Mouse (Mus musculus) heart, embryonic 12.5 days (tissue): ENCODE measurements around the gene Iqcb1. TPM values are rescaled to one million over a fixed set of nuclear protein-coding genes. Genes with fewer than 3 reads are reported as not detected.

Experiments used
- ATAC-seq: fragments of 200-750 bp; cut with Nextera tagmentation; 2 replicates; pipeline ENCODE4 v1.8.0; 2017; ENCODE audit warnings: moderate TSS enrichment, moderate library complexity; ENCODE audit not compliant: insufficient number of reproducible peaks, low FRiP score
- H3K27ac ChIP-seq: fragments of 300-500 bp; sonication (generic); 2 replicates; pipeline ENCODE4 v1.5.1; 2016; ENCODE audit warnings: mild to moderate bottlenecking, moderate library complexity; ENCODE audit not compliant: poor library complexity, severe bottlenecking
- H3K27me3 ChIP-seq: fragments of 300-500 bp; sonication (generic); replicated peaks from 2 replicates; pipeline ENCODE4 v1.6.1; 2016; ENCODE audit warnings: mild to moderate bottlenecking, moderate library complexity
- H3K36me3 ChIP-seq: fragments of 300-500 bp; sonication (generic); 2 replicates; pipeline ENCODE4 v1.6.1; 2016; ENCODE audit warnings: mild to moderate bottlenecking, moderate library complexity
- H3K4me1 ChIP-seq: fragments of 300-500 bp; sonication (generic); replicated peaks from 2 replicates; pipeline ENCODE4 v1.6.1; 2016; ENCODE audit warnings: mild to moderate bottlenecking
- H3K4me2 ChIP-seq: fragments of 300-500 bp; sonication (generic); 2 replicates; pipeline ENCODE4 v1.6.1; 2016; ENCODE audit warnings: mild to moderate bottlenecking, moderate library complexity
- H3K4me3 ChIP-seq: fragments of 300-500 bp; sonication (generic); 2 replicates; pipeline ENCODE4 v1.5.1; 2016; ENCODE audit warnings: mild to moderate bottlenecking
- H3K9ac ChIP-seq: fragments of 300-500 bp; sonication (generic); 2 replicates; pipeline ENCODE4 v1.6.1; 2016; ENCODE audit warnings: mild to moderate bottlenecking, moderate library complexity
- H3K9me3 ChIP-seq: fragments of 300-500 bp; sonication (generic); replicated peaks from 2 replicates; pipeline ENCODE4 v1.6.1; 2016; ENCODE audit warnings: mild to moderate bottlenecking, moderate library complexity
- WGBS: fragments of 180-500 bp; shearing (Covaris S2); methylation state at CpG from one replicate; pipeline ENCODE4 v1.1.7; 2016; 5-methylcytosine and 5-hydroxymethylcytosine counted together
- polyA plus RNA-seq: library from polyadenylated mRNA; unstranded; fragments of >200 nt; fragmentation: Nextera tagmentation; extraction: Ambion mirVana; gene quantifications from 2 replicates; pipeline ENCODE4 v1.2.1, GENCODE M21; 2016

Gene Iqcb1
- 33.4 and 34.1 TPM in 2 replicates for polyA plus RNA-seq

- WGBS: under 1% methylated on average over 63 of the region's 64 CpGs
- ATAC-seq: peak; percentile 100
- Histone ChIP-seq H3K4me2 (peak within 1 kb of the TSS; percentile 97), H3K9ac (peak within 1 kb of the TSS; percentile 90), H3K27ac (no peak within 1 kb of the TSS), H3K4me3 (peak within 1 kb of the TSS; percentile 89), H3K9me3 (no peaks in the 10 kb centered on the region), H3K4me1 (peaks cover 9% of the 10 kb centered on the region), H3K27me3 (0 out of 2 replicates have a peak, but pooled peaks cover 2% of the 10 kb centered on the region), H3K36me3 (no peaks in the 10 kb centered on the region)
Measured at GRCm38 (mm10) chr16:36828054-36828786, at the start of gene Iqcb1. Gene Iqcb1 (plus strand): TSS chr16:36828385.

- Histone ChIP-seq H3K4me2 (no peak overlapping the region), H3K9ac (no peak overlapping the region), H3K4me1 (no peaks in the 10 kb centered on the region), H3K27me3 (no peaks in the 10 kb centered on the region), H3K27ac (no peak overlapping the region), H3K36me3 (no peaks in the 10 kb centered on the region), H3K4me3 (no peak overlapping the region), H3K9me3 (no peaks in the 10 kb centered on the region)
- WGBS: 89% methylated on average over 2 of the region's 2 CpGs
- no peak for ATAC-seq
Measured at GRCm38 (mm10) chr16:36784146-36784545, 44.0 kb upstream of the Iqcb1 start.

- Histone ChIP-seq H3K9me3 (no peaks in the 10 kb centered on the region), H3K36me3 (no peaks in the 10 kb centered on the region), H3K9ac (no peak within 1 kb of the TSS), H3K27ac (no peak within 1 kb of the TSS), H3K4me1 (no peaks in the 10 kb centered on the region), H3K4me3 (no peak within 1 kb of the TSS), H3K27me3 (no peaks in the 10 kb centered on the region), H3K4me2 (no peak within 1 kb of the TSS)
- WGBS: 61% methylated on average over 10 of the region's 10 CpGs
- no peak for ATAC-seq
Measured at GRCm38 (mm10) chr16:36784594-36785313, 43.4 kb upstream of the Iqcb1 start, which contains the start of gene Slc15a2. Gene Slc15a2 (minus strand): TSS chr16:36784962.

GRCm38 (mm10) chr16:36786466-36786865 lies 41.7 kb upstream of the Iqcb1 start:
- H3K9ac ChIP-seq: no peak overlapping the region
- no peaks in the 10 kb centered on the region for H3K4me1 ChIP-seq
- no peak overlapping the region for H3K27ac ChIP-seq
- H3K4me3 ChIP-seq: no peak overlapping the region
- 83% methylated on average over 7 of the region's 7 CpGs for WGBS
- no peaks in the 10 kb centered on the region for H3K27me3 ChIP-seq
- ATAC-seq: no peak
- H3K36me3 ChIP-seq: no peaks in the 10 kb centered on the region
- peaks cover 2% of the 10 kb centered on the region; the same call in 1 of the 2 replicates for H3K9me3 ChIP-seq
- H3K4me2 ChIP-seq: no peak overlapping the region

GRCm38 (mm10) chr16:36790166-36790565 lies 38.0 kb upstream of the Iqcb1 start:
- no peak overlapping the region for H3K4me3 ChIP-seq
- H3K9ac ChIP-seq: no peak overlapping the region
- no peaks in the 10 kb centered on the region for H3K27me3 ChIP-seq
- H3K4me1 ChIP-seq: no peaks in the 10 kb centered on the region
- no peak for ATAC-seq
- 69% methylated on average over 4 of the region's 4 CpGs for WGBS
- peaks cover 2% of the 10 kb centered on the region; the same call in 1 of the 2 replicates for H3K9me3 ChIP-seq
- no peak overlapping the region for H3K27ac ChIP-seq
- no peaks in the 10 kb centered on the region for H3K36me3 ChIP-seq
- no peak overlapping the region for H3K4me2 ChIP-seq

- 70% methylated on average over 2 of the region's 2 CpGs for WGBS
- no peaks in the 10 kb centered on the region for H3K36me3 ChIP-seq
- no peak overlapping the region for H3K4me2 ChIP-seq
- no peaks in the 10 kb centered on the region for H3K4me1 ChIP-seq
- ATAC-seq: no peak
- no peak overlapping the region for H3K27ac ChIP-seq
- peaks cover 2% of the 10 kb centered on the region; the same call in 1 of the 2 replicates for H3K9me3 ChIP-seq
- H3K27me3 ChIP-seq: no peaks in the 10 kb centered on the region
- H3K4me3 ChIP-seq: no peak overlapping the region
- no peak overlapping the region for H3K9ac ChIP-seq
Measured at GRCm38 (mm10) chr16:36794976-36795375, 33.2 kb upstream of the Iqcb1 start.

GRCm38 (mm10) chr16:36798334-36798733 lies 29.9 kb upstream of the Iqcb1 start:
- no peak for ATAC-seq
- 66% methylated on average over 2 of the region's 2 CpGs for WGBS
- H3K9ac ChIP-seq: no peak overlapping the region
- H3K36me3 ChIP-seq: no peaks in the 10 kb centered on the region
- 0 out of 2 replicates have a peak, but pooled peaks cover 2% of the 10 kb centered on the region for H3K9me3 ChIP-seq
- H3K4me1 ChIP-seq: no peaks in the 10 kb centered on the region
- no peak overlapping the region for H3K4me2 ChIP-seq
- no peaks in the 10 kb centered on the region for H3K27me3 ChIP-seq
- H3K27ac ChIP-seq: no peak overlapping the region
- no peak overlapping the region for H3K4me3 ChIP-seq

GRCm38 (mm10) chr16:36802361-36802760 lies 25.8 kb upstream of the Iqcb1 start:
- Histone ChIP-seq H3K9me3 (0 out of 2 replicates have a peak, but pooled peaks cover 2% of the 10 kb centered on the region), H3K4me2 (no peak overlapping the region), H3K4me3 (no peak overlapping the region), H3K4me1 (no peaks in the 10 kb centered on the region), H3K9ac (no peak overlapping the region), H3K27ac (no peak overlapping the region), H3K36me3 (no peaks in the 10 kb centered on the region), H3K27me3 (no peaks in the 10 kb centered on the region)
- no peak for ATAC-seq
- WGBS: 87% methylated on average over 3 of the region's 3 CpGs

- Histone ChIP-seq H3K4me2 (no peak overlapping the region), H3K27me3 (no peaks in the 10 kb centered on the region), H3K9me3 (no peaks in the 10 kb centered on the region), H3K27ac (no peak overlapping the region), H3K9ac (no peak overlapping the region), H3K36me3 (no peaks in the 10 kb centered on the region), H3K4me3 (no peak overlapping the region), H3K4me1 (no peaks in the 10 kb centered on the region)
- no peak for ATAC-seq
- 73% methylated on average over 3 of the region's 3 CpGs for WGBS
Measured at GRCm38 (mm10) chr16:36808616-36809015, 19.6 kb upstream of the Iqcb1 start.

GRCm38 (mm10) chr16:36813680-36814079 lies 14.5 kb upstream of the Iqcb1 start:
- ATAC-seq: no peak
- WGBS: 58% methylated on average over 3 of the region's 3 CpGs

GRCm38 (mm10) chr16:36816916-36817315 lies 11.3 kb upstream of the Iqcb1 start:
- no peaks in the 10 kb centered on the region for H3K36me3 ChIP-seq
- H3K27ac ChIP-seq: no peak overlapping the region
- H3K4me2 ChIP-seq: no peak overlapping the region
- H3K4me1 ChIP-seq: peaks cover 6% of the 10 kb centered on the region; the same call in 1 of the 2 replicates
- no peaks in the 10 kb centered on the region for H3K9me3 ChIP-seq
- no peak; the same call in 1 of the 2 replicates for ATAC-seq
- H3K9ac ChIP-seq: no peak overlapping the region
- H3K27me3 ChIP-seq: no peaks in the 10 kb centered on the region
- no peak overlapping the region for H3K4me3 ChIP-seq

More at GRCm38 (mm10) chr16:36813680-36814079, 14.5 kb upstream of the Iqcb1 start:
- no peak overlapping the region for H3K4me2 ChIP-seq
- H3K4me3 ChIP-seq: no peak overlapping the region
- H3K27me3 ChIP-seq: no peaks in the 10 kb centered on the region
- H3K9me3 ChIP-seq: no peaks in the 10 kb centered on the region
- no peaks in the 10 kb centered on the region for H3K4me1 ChIP-seq
- H3K36me3 ChIP-seq: no peaks in the 10 kb centered on the region
- H3K27ac ChIP-seq: no peak overlapping the region
- no peak overlapping the region for H3K9ac ChIP-seq
